Mouse (Mus musculus) heart, adult 2 months (tissue): Measurements from ENCODE around the gene Nwd2.

Experiments
- CTCF ChIP-seq: fragments of 200-600 bp; IDR thresholded peaks from 2 replicates; pipeline ENCODE4 v1.8.1; 2022; ENCODE audit warnings: antibody characterized with exemption, mild to moderate bottlenecking, moderate library complexity
- POLR2A ChIP-seq: fragments of 200-500 bp; IDR thresholded peaks from 2 replicates; pipeline ENCODE4 v1.6.1; 2011; ENCODE audit warnings: mild to moderate bottlenecking, low read depth, low read length, control low read depth; ENCODE audit not compliant: insufficient read depth

DNA sequence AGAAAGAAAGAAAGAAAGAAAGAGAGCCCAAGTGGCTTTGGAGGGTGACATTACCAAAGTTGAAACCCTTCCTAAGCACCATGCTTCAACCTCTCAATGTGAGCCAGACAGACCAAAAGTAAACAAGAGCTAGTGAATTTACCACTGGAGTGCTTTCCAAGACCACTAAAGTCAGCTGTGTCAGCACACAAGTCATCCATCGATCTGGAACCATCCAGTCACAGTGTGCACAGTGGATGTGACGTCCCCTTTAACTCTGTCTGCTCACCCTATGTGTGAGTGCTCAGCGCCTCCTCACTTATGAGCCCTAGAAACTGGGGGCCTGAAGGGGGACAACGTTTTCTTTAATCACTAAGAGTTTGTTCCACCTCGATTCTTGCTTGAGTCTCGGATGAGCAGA lies 170.6 kb downstream of the Nwd2 start:
- TF ChIP-seq CTCF, result no peak
- no peak for TF ChIP-seq POLR2A
